Mouse (Mus musculus) heart, adult 2 months (tissue): ENCODE data around the gene Dpp10. TPM values are rescaled to one million over a fixed set of nuclear protein-coding genes. Genes with fewer than 3 reads are reported as not detected.

Experiments used
- DNase-seq, 2 experiments: peaks; one replicate each; pipeline ENCODE4 v3.0.0; 2021
- H3K27ac ChIP-seq: fragments of 200-600 bp; 2 replicates; pipeline ENCODE4 v1.8.1; 2022
- H3K27me3 ChIP-seq: fragments of 200-500 bp; 2 replicates; pipeline ENCODE4 v1.6.1; 2012; ENCODE audit warnings: mild to moderate bottlenecking, low read length, inconsistent platforms, mixed read lengths; ENCODE audit not compliant: control insufficient read depth, insufficient read depth
- H3K36me3 ChIP-seq: fragments of 200-500 bp; 2 replicates; pipeline ENCODE4 v1.6.1; 2012; ENCODE audit warnings: low read length, inconsistent platforms; ENCODE audit not compliant: control insufficient read depth, insufficient read depth
- H3K4me1 ChIP-seq: fragments of 200-500 bp; 2 replicates; pipeline ENCODE4 v1.6.1; 2011; ENCODE audit warnings: low read length; ENCODE audit not compliant: control insufficient read depth, insufficient read depth
- H3K4me3 ChIP-seq: fragments of 200-600 bp; 2 replicates; pipeline ENCODE4 v1.8.1; 2022
- H3K79me2 ChIP-seq: fragments of 200-500 bp; replicated peaks from 2 replicates; pipeline ENCODE4 v1.6.1; 2012; ENCODE audit warnings: mild to moderate bottlenecking, inconsistent platforms, low read length, moderate library complexity, mixed read lengths; ENCODE audit not compliant: control insufficient read depth, insufficient read depth
- H3K9ac ChIP-seq: fragments of 200-500 bp; 2 replicates; pipeline ENCODE4 v1.6.1; 2012; ENCODE audit warnings: low read depth, mild to moderate bottlenecking, control low read depth, inconsistent platforms, low read length, mixed read lengths
- CTCF ChIP-seq: fragments of 200-600 bp; IDR thresholded peaks from 2 replicates; pipeline ENCODE4 v1.8.1; 2022; ENCODE audit warnings: antibody characterized with exemption, mild to moderate bottlenecking, moderate library complexity
- EP300 ChIP-seq: fragments of 200-500 bp; IDR thresholded peaks from 2 replicates; pipeline ENCODE4 v1.6.1; 2011; ENCODE audit warnings: low read depth, low read length, control low read depth; ENCODE audit not compliant: insufficient read depth
- POLR2A ChIP-seq: fragments of 200-500 bp; IDR thresholded peaks from 2 replicates; pipeline ENCODE4 v1.6.1; 2011; ENCODE audit warnings: mild to moderate bottlenecking, low read depth, low read length, control low read depth; ENCODE audit not compliant: insufficient read depth
- WGBS: fragments of 180-500 bp; shearing (Covaris S2); methylation state at CpG from one replicate; pipeline ENCODE4 v1.1.7; 2018; 5-methylcytosine and 5-hydroxymethylcytosine counted together
- intact Hi-C: fragments of 180-260 bp; cut with DNase I; formaldehyde crosslinking; loops from one replicate; pipeline ENCODE4 v1.15.1; 2025
- polyA plus RNA-seq: library from polyadenylated mRNA; depleted of rRNA; stranded (reverse); fragments of >200 nt; gene quantifications from 2 replicates; pipeline ENCODE4 v1.2.3, GENCODE M21; 2012
- total RNA-seq, 2 experiments: library from RNA; stranded (reverse); gene quantifications; 2 replicates each; pipeline ENCODE4 v1.2.3; 2021

Gene Dpp10
- total and polyA plus RNA-seq, 3 experiments, result not detected

GRCm38 (mm10) chr1:123978597-123978996, 66.8 kb downstream of the Dpp10 start:
- no peak overlapping the region for H3K27ac ChIP-seq
- 43% methylated on average over 1 of the region's 1 CpGs for WGBS
- H3K79me2 ChIP-seq, result no peaks in the 10 kb centered on the region
- no peaks in the 10 kb centered on the region for H3K4me1 ChIP-seq
- H3K27me3 ChIP-seq, result no peaks in the 10 kb centered on the region
- DNase-seq, result no peak
- TF ChIP-seq CTCF, result no peak
- no peak for TF ChIP-seq POLR2A
- TF ChIP-seq EP300, result no peak
- no peak overlapping the region for H3K9ac ChIP-seq
- H3K36me3 ChIP-seq, result no peaks in the 10 kb centered on the region
- no peak overlapping the region for H3K4me3 ChIP-seq
- intact Hi-C loops, result no loop called here

GRCm38 (mm10) chr1:123974621-123975020, 70.7 kb downstream of the Dpp10 start:
- no peak overlapping the region for H3K4me3 ChIP-seq
- 17% methylated on average over 3 of the region's 3 CpGs for WGBS
- H3K4me1 ChIP-seq, result no peaks in the 10 kb centered on the region
- no peaks in the 10 kb centered on the region for H3K27me3 ChIP-seq
- H3K9ac ChIP-seq, result no peak overlapping the region
- no peaks in the 10 kb centered on the region for H3K79me2 ChIP-seq
- no peak for DNase-seq
- intact Hi-C loops, result no loop called here
- H3K36me3 ChIP-seq, result no peaks in the 10 kb centered on the region
- no peak for TF ChIP-seq POLR2A
- TF ChIP-seq EP300, result no peak
- TF ChIP-seq CTCF, result peak; percentile 19; the same call in 1 of the 2 replicates
- H3K27ac ChIP-seq, result no peak overlapping the region

GRCm38 (mm10) chr1:123946149-123946548, 99.2 kb downstream of the Dpp10 start:
- no peaks in the 10 kb centered on the region for H3K79me2 ChIP-seq
- H3K9ac ChIP-seq, result no peak overlapping the region
- intact Hi-C loops, result no loop called here
- H3K4me3 ChIP-seq, result no peak overlapping the region
- no peaks in the 10 kb centered on the region for H3K4me1 ChIP-seq
- H3K27me3 ChIP-seq, result no peaks in the 10 kb centered on the region
- no peak for DNase-seq
- 65% methylated on average over 4 of the region's 4 CpGs for WGBS
- TF ChIP-seq EP300, result no peak
- no peak for TF ChIP-seq POLR2A
- H3K27ac ChIP-seq, result no peak overlapping the region
- no peaks in the 10 kb centered on the region for H3K36me3 ChIP-seq

- WGBS, result 92% methylated on average over 1 of the region's 1 CpGs
- Histone ChIP-seq H3K9ac (no peak overlapping the region), H3K79me2 (no peaks in the 10 kb centered on the region), H3K36me3 (no peaks in the 10 kb centered on the region), H3K4me1 (no peaks in the 10 kb centered on the region), H3K27ac (no peak overlapping the region), H3K27me3 (no peaks in the 10 kb centered on the region), H3K4me3 (no peak overlapping the region)
- intact Hi-C loops, result no loop called here
- no peak for DNase-seq
- TF ChIP-seq CTCF (no peak), POLR2A (no peak), EP300 (no peak)
Measured at GRCm38 (mm10) chr1:123940826-123941225, 104.5 kb downstream of the Dpp10 start.

- H3K36me3 ChIP-seq, result no peaks in the 10 kb centered on the region
- H3K4me3 ChIP-seq, result no peak overlapping the region
- 36% methylated on average over 7 of the region's 7 CpGs for WGBS
- intact Hi-C loops, result no loop called here
- no peaks in the 10 kb centered on the region for H3K4me1 ChIP-seq
- no peaks in the 10 kb centered on the region for H3K27me3 ChIP-seq
- H3K27ac ChIP-seq, result no peak overlapping the region
- H3K79me2 ChIP-seq, result no peaks in the 10 kb centered on the region
- no peak for TF ChIP-seq CTCF
- no peak for TF ChIP-seq EP300
- TF ChIP-seq POLR2A, result no peak
- H3K9ac ChIP-seq, result no peak overlapping the region
- peak; percentile 16 to 22 for DNase-seq
Measured at GRCm38 (mm10) chr1:123933812-123934727, 111.3 kb downstream of the Dpp10 start.

GRCm38 (mm10) chr1:123928003-123928370, 117.4 kb downstream of the Dpp10 start:
- no peak for TF ChIP-seq CTCF
- no peak for TF ChIP-seq POLR2A
- TF ChIP-seq EP300, result no peak
- Histone ChIP-seq H3K9ac (no peak overlapping the region), H3K4me3 (no peak overlapping the region), H3K79me2 (no peaks in the 10 kb centered on the region), H3K27me3 (no peaks in the 10 kb centered on the region), H3K27ac (no peak overlapping the region), H3K4me1 (no peaks in the 10 kb centered on the region), H3K36me3 (no peaks in the 10 kb centered on the region)
- no peak for DNase-seq
- intact Hi-C loops, result no loop called here
- WGBS, result 45% methylated on average over 3 of the region's 3 CpGs
